ENCODE assay signal across 8 mouse cellular contexts in genomic region chr19:4615151-4616093, GRCm38 (mm10). TPM values are rescaled to one million over a fixed set of nuclear protein-coding genes. Genes with fewer than 3 reads are reported as not detected.
DNase-seq lines count a peak whose midpoint lies in the region; ATAC-seq and TF ChIP-seq lines count a peak whose summit lies in the region.

TSS of gene Lrfn4 (minus strand) at chr19:4615667.

- DNase-seq in CD4-positive helper T cell, adult 2 months (ENCODE audit: low read depth, low spot score), result peak; percentile 72
- DNase-seq in fibroblast of lung, adult 2 months (ENCODE audit: low read depth), result peak; percentile 82
- DNase-seq in kidney, postnatal 0 days (ENCODE audit: low spot score), result peak; percentile 96
- no peak for DNase-seq in liver, adult 2 months (ENCODE audit: extremely low read depth, low read depth, low spot score)
- DNase-seq in naive thymus-derived CD4-positive, alpha-beta T cell, adult 2 months (ENCODE audit: low read depth), result peak; percentile 45
- peak; percentile 91 for DNase-seq in telencephalon, adult 2 months (ENCODE audit: low read depth, low spot score)

- no peaks in the 10 kb centered on the region for H3K9me3 ChIP-seq in heart, embryonic 13.5 days
- H3K9me3 ChIP-seq in kidney, postnatal 0 days (replicated peaks; ENCODE audit: low read length), result no peaks in the 10 kb centered on the region

- peak; percentile 86 for ATAC-seq in heart, embryonic 13.5 days (ENCODE audit: extremely low read depth, insufficient number of reproducible peaks, low FRiP score, low TSS enrichment)
- ATAC-seq in kidney, postnatal 0 days (replicated peaks; ENCODE audit: low FRiP score, low read depth), result peak; percentile 87

- no peak for TF ChIP-seq POLR2A in liver, adult 2 months (IDR thresholded peaks at IDR 0.05; ENCODE audit: extremely low read depth, insufficient read depth, low read length)

- no peaks in the 10 kb centered on the region; the same call in 1 of the 2 replicates for H3K79me2 ChIP-seq in liver, adult 2 months (ENCODE audit: control insufficient read depth, insufficient read depth, low read length)

- H3K27me3 ChIP-seq in heart, embryonic 13.5 days (replicated peaks), result peaks cover 12% of the 10 kb centered on the region; the same call in 1 of the 2 replicates
- H3K27me3 ChIP-seq in kidney, postnatal 0 days (ENCODE audit: insufficient read depth, low read length), result no peaks in the 10 kb centered on the region
- no peaks in the 10 kb centered on the region for H3K27me3 ChIP-seq in liver, adult 2 months (ENCODE audit: control insufficient read depth, insufficient read depth, low read length)

- H3K9ac ChIP-seq in heart, embryonic 13.5 days, result peak within 1 kb of the TSS; percentile 97
- H3K9ac ChIP-seq in kidney, postnatal 0 days (ENCODE audit: low read depth, low read length), result peak within 1 kb of the TSS; percentile 92
- H3K9ac ChIP-seq in liver, adult 2 months (ENCODE audit: low read depth, low read length), result peak within 1 kb of the TSS; percentile 47

- no peaks in the 10 kb centered on the region for H3K4me1 ChIP-seq in brown adipose tissue, adult 24 weeks (ENCODE audit: control insufficient read depth, insufficient read depth, insufficient read length, low read length)
- H3K4me1 ChIP-seq in heart, embryonic 13.5 days, result peaks cover 26% of the 10 kb centered on the region
- H3K4me1 ChIP-seq in kidney, postnatal 0 days (replicated peaks; ENCODE audit: insufficient read depth, low read length), result peaks cover 14% of the 10 kb centered on the region
- H3K4me1 ChIP-seq in liver, adult 2 months (ENCODE audit: control insufficient read depth, insufficient read depth, low read length), result no peaks in the 10 kb centered on the region

- H3K27ac ChIP-seq in brown adipose tissue, adult 24 weeks (replicated peaks; ENCODE audit: low read depth, low read length), result no peak within 1 kb of the TSS
- peak within 1 kb of the TSS; percentile 79 for H3K27ac ChIP-seq in heart, embryonic 13.5 days (replicated peaks)
- peak within 1 kb of the TSS; percentile 85 for H3K27ac ChIP-seq in kidney, postnatal 0 days
- no peak within 1 kb of the TSS for H3K27ac ChIP-seq in liver, adult 2 months (replicated peaks; ENCODE audit: insufficient read depth, low read depth, low read length)

- under 1% methylated on average over 75 of the region's 87 CpGs for WGBS in heart, embryonic 13.5 days
- under 1% methylated on average over 77 of the region's 87 CpGs for WGBS in kidney, postnatal 0 days
- WGBS in liver, adult 2 months, result 74% methylated on average over 86 of the region's 87 CpGs

- 0 out of 2 replicates have a peak, but pooled peaks have one; percentile 27 for TF ChIP-seq CTCF in kidney, postnatal 0 days (IDR thresholded peaks at IDR 0.05; ENCODE audit: low read depth)
- TF ChIP-seq CTCF in liver, adult 2 months (IDR thresholded peaks at IDR 0.05; ENCODE audit: low read depth, low read length), result no peak

- H3K36me3 ChIP-seq in heart, embryonic 13.5 days, result peaks cover 34% of the 10 kb centered on the region
- H3K36me3 ChIP-seq in kidney, postnatal 0 days (ENCODE audit: insufficient read depth, low read length), result peaks cover 24% of the 10 kb centered on the region
- H3K36me3 ChIP-seq in liver, adult 2 months (ENCODE audit: control insufficient read depth, insufficient read depth, low read length), result peaks cover 10% of the 10 kb centered on the region; the same call in 1 of the 2 replicates

- peak within 1 kb of the TSS; percentile 62 for H3K4me3 ChIP-seq in brown adipose tissue, adult 24 weeks (ENCODE audit: insufficient read depth, low read depth, low read length)
- H3K4me3 ChIP-seq in heart, embryonic 13.5 days, result peak within 1 kb of the TSS; percentile 86
- H3K4me3 ChIP-seq in kidney, postnatal 0 days (replicated peaks; ENCODE audit: low read depth, low read length), result peak within 1 kb of the TSS; percentile 74
- peak within 1 kb of the TSS; percentile 58 for H3K4me3 ChIP-seq in liver, adult 2 months (ENCODE audit: insufficient read depth, low read depth, low read length)

- peak within 1 kb of the TSS; percentile 75 for H3K4me2 ChIP-seq in heart, embryonic 13.5 days
- peak within 1 kb of the TSS; percentile 91 for H3K4me2 ChIP-seq in kidney, postnatal 0 days (ENCODE audit: low read length)

RNA-seq across cellular contexts. Expression of gene Lrfn4, which starts in this region (rescaled TPM):
- polyA plus RNA-seq in brown adipose tissue, adult 24 weeks (2012; ENCODE audit: insufficient read depth, insufficient read length, missing spikeins), result 0.36 TPM in 1 of 2 replicates, not detected in the other
- 3.2 and 3.8 TPM in 2 replicates for polyA plus RNA-seq in heart, embryonic 13.5 days (2015; fragmentation: Nextera tagmentation; extraction: Ambion mirVana)
- polyA plus RNA-seq in kidney, postnatal 0 days (2015; fragmentation: Nextera tagmentation; extraction: Ambion mirVana), result 6.6 and 8.4 TPM in 2 replicates
- total RNA-seq in liver, adult 2 months (2014; rRNA removed), result 0.13 and 0.18 TPM in 2 replicates
- 0.27 and 0.35 TPM in 2 replicates for polyA plus RNA-seq in liver, adult 2 months (2012; rRNA removed)

Comparison
In these comparisons a context has a peak if more than half of its experiments do, and no peak if none do; other contexts are left out.
1. H3K27ac ChIP-seq: peak in heart, embryonic 13.5 days (single experiment) and kidney, postnatal 0 days (single experiment); none in brown adipose tissue, adult 24 weeks (single experiment) and liver, adult 2 months (single experiment).
2. H3K9ac ChIP-seq: peak in every context shown above with its lines; median percentile 97 in heart, embryonic 13.5 days; 92 in kidney, postnatal 0 days; 47 in liver, adult 2 months.
3. Peak in every context shown above with its lines, with median percentiles within 50 percentile points of each other: H3K4me3 ChIP-seq.